ENCODE assay signal across 7 mouse cellular contexts in genomic region chr3:95230495-95231297, GRCm38 (mm10). TPM values are rescaled to one million over a fixed set of nuclear protein-coding genes. Genes with fewer than 3 reads are reported as not detected.
DNase-seq lines count a peak whose midpoint lies in the region; ATAC-seq and TF ChIP-seq lines count a peak whose summit lies in the region.

No protein-coding gene starts in this region.

- DNase-seq in ES-E14 (ENCODE audit: low read depth, low spot score): no peak
- peak; percentile 42 for DNase-seq in c-Kit-positive CD71-positive TER-119-positive erythroid progenitor cells, embryonic 14.5 days (ENCODE audit: low spot score)
- DNase-seq in heart, postnatal 36 days: peak; percentile 26 to 34
- no peak for DNase-seq in limb, embryonic 14.5 days (ENCODE audit: low spot score)
- DNase-seq in left cerebral cortex, adult 18-20 months (ENCODE audit: low spot score in 2 of 2): no peak
- DNase-seq in frontal cortex, postnatal 36 days (ENCODE audit: low spot score in 2 of 2): no peak

- peaks cover 33% of the 10 kb centered on the region for H3K36me3 ChIP-seq in ES-E14 (ENCODE audit: control insufficient read depth, insufficient read depth, low read length, poor library complexity, severe bottlenecking)
- H3K36me3 ChIP-seq in limb, embryonic 14.5 days (ENCODE audit: control insufficient read depth, insufficient read depth, low read length): peaks cover 50% of the 10 kb centered on the region
- H3K36me3 ChIP-seq in neural tube, embryonic 12.5 days: peaks cover 44% of the 10 kb centered on the region

- no peaks in the 10 kb centered on the region for H3K27me3 ChIP-seq in limb, embryonic 14.5 days (ENCODE audit: control insufficient read depth, insufficient read depth, low read length)
- no peaks in the 10 kb centered on the region for H3K27me3 ChIP-seq in neural tube, embryonic 12.5 days (replicated peaks)

- intact Hi-C loops in heart, postnatal 36 days (cut with DNase I): no loop called here

- H3K9me3 ChIP-seq in ES-E14 (ENCODE audit: control insufficient read depth, insufficient read depth, low read depth, low read length): no peaks in the 10 kb centered on the region
- H3K9me3 ChIP-seq in limb, embryonic 14.5 days (ENCODE audit: control insufficient read depth, low read length): no peaks in the 10 kb centered on the region
- H3K9me3 ChIP-seq in neural tube, embryonic 12.5 days: no peaks in the 10 kb centered on the region

- peak overlapping the region; percentile 69 for H3K27ac ChIP-seq in ES-E14 (ENCODE audit: insufficient read depth, low read depth, low read length, poor library complexity, severe bottlenecking)
- peak overlapping the region; percentile 86; the same call in 1 of the 2 replicates for H3K27ac ChIP-seq in limb, embryonic 14.5 days (replicated peaks; ENCODE audit: low read depth, low read length)
- H3K27ac ChIP-seq in neural tube, embryonic 12.5 days: peak overlapping the region; percentile 95; the same call in 1 of the 2 replicates

- peaks cover 22 to 42% of the 10 kb centered on the region in 2 experiments for H3K4me1 ChIP-seq in ES-E14 (ENCODE audit: control insufficient read depth in 2 of 2, insufficient read depth in 2 of 2, low read length in 2 of 2, poor library complexity in 1 of 2)
- H3K4me1 ChIP-seq in limb, embryonic 14.5 days (ENCODE audit: control insufficient read depth, insufficient read depth, low read length): peaks cover 28% of the 10 kb centered on the region
- peaks cover 38% of the 10 kb centered on the region for H3K4me1 ChIP-seq in neural tube, embryonic 12.5 days

- H3K4me2 ChIP-seq in limb, embryonic 14.5 days (replicated peaks; ENCODE audit: low read depth, low read length, severe bottlenecking): peak overlapping the region; percentile 73
- peak overlapping the region; percentile 87 for H3K4me2 ChIP-seq in neural tube, embryonic 12.5 days (replicated peaks)

- 51% methylated on average over 8 of the region's 8 CpGs for WGBS in limb, embryonic 14.5 days
- 42% methylated on average over 8 of the region's 8 CpGs for WGBS in neural tube, embryonic 12.5 days

- in situ Hi-C loops in ES-E14 (cut with MboI; ENCODE audit: low sequenced_read_pairs in 2 of 2, unreplicated experiment in 2 of 2): no loop called here

- no peak for ATAC-seq in limb, embryonic 14.5 days (ENCODE audit: low FRiP score, low read depth)
- ATAC-seq in neural tube, embryonic 12.5 days (ENCODE audit: low FRiP score, low read depth): no peak

- H3K4me3 ChIP-seq in ES-E14 (ENCODE audit: insufficient read depth in 1 of 2, low read depth in 1 of 2, low read length in 2 of 2, poor library complexity in 1 of 2, severe bottlenecking in 1 of 2): peak overlapping the region; percentile 38 to 96
- H3K4me3 ChIP-seq in limb, embryonic 14.5 days (replicated peaks; ENCODE audit: low read length): peak overlapping the region; percentile 75
- peak overlapping the region; percentile 99 for H3K4me3 ChIP-seq in neural tube, embryonic 12.5 days

- H3K9ac ChIP-seq in ES-E14 (ENCODE audit: insufficient read depth, low read depth, low read length, poor library complexity, severe bottlenecking): peak overlapping the region; percentile 60; the same call in 1 of the 2 replicates
- peak overlapping the region; percentile 84 for H3K9ac ChIP-seq in limb, embryonic 14.5 days (ENCODE audit: low read depth, low read length, severe bottlenecking)
- H3K9ac ChIP-seq in neural tube, embryonic 12.5 days: peak overlapping the region; percentile 98

- no peak for TF ChIP-seq POLR2A in limb, embryonic 14.5 days (IDR thresholded peaks at IDR 0.05; ENCODE audit: borderline replicate concordance, extremely low read depth, insufficient read depth, insufficient read length)

TF ChIP-seq in ES-E14, 5 proteins besides CTCF, POLR2A, EP300 and RAD21:
- no peak for TF ChIP-seq HCFC1 (IDR thresholded peaks at IDR 0.05; ENCODE audit: borderline replicate concordance, insufficient read depth, low read length)
- TF ChIP-seq ZNF384 (IDR thresholded peaks at IDR 0.05; ENCODE audit: low read depth, low read length): peak; percentile 87

RNA-seq across cellular contexts. Expression of gene Mllt11, which starts 1.3 kb away (rescaled TPM):
- total RNA-seq in ES-E14 (2012; rRNA removed): 5.3 and 10.1 TPM in 2 replicates
- 1 to 10 TPM; 6.1 to 8.5 TPM for total RNA-seq in heart, postnatal 36 days (2021)
- polyA plus RNA-seq in limb, embryonic 14.5 days (2012; rRNA removed): 38.5 and 42.4 TPM in 2 replicates
- polyA plus RNA-seq in limb, embryonic 14.5 days (2014; fragmentation: Nextera tagmentation; extraction: Ambion mirVana): 16.7 and 17.4 TPM in 2 replicates
- polyA plus RNA-seq in neural tube, embryonic 12.5 days (2016; fragmentation: Nextera tagmentation; extraction: Ambion mirVana): 149 and 166 TPM in 2 replicates
- total RNA-seq in left cerebral cortex, adult 18-20 months (2021): 100 to 1,000 TPM; 265 to 266 TPM

RNA-seq across cellular contexts. Expression of gene Cdc42se1, which starts 2.2 kb away (rescaled TPM):
- 43.2 and 51.4 TPM in 2 replicates for total RNA-seq in ES-E14 (2012; rRNA removed)
- 10 to 100 TPM; 20.4 to 22.8 TPM for total RNA-seq in heart, postnatal 36 days (2021)
- polyA plus RNA-seq in limb, embryonic 14.5 days (2012; rRNA removed): 76.1 and 93.1 TPM in 2 replicates
- 119 and 126 TPM in 2 replicates for polyA plus RNA-seq in limb, embryonic 14.5 days (2014; fragmentation: Nextera tagmentation; extraction: Ambion mirVana)
- polyA plus RNA-seq in neural tube, embryonic 12.5 days (2016; fragmentation: Nextera tagmentation; extraction: Ambion mirVana): 85.3 and 85.9 TPM in 2 replicates
- 10 to 100 TPM; 57.0 to 60.1 TPM for total RNA-seq in left cerebral cortex, adult 18-20 months (2021)

RNA-seq across cellular contexts. Expression of gene Gm128, which starts 10.7 kb away (rescaled TPM):
- 2.0 and 3.0 TPM in 2 replicates for total RNA-seq in ES-E14 (2012; rRNA removed)
- total RNA-seq in heart, postnatal 36 days (2021): not detected
- 0.87 and 0.89 TPM in 2 replicates for polyA plus RNA-seq in limb, embryonic 14.5 days (2012; rRNA removed)
- polyA plus RNA-seq in limb, embryonic 14.5 days (2014; fragmentation: Nextera tagmentation; extraction: Ambion mirVana): 0.50 and 0.63 TPM in 2 replicates
- polyA plus RNA-seq in neural tube, embryonic 12.5 days (2016; fragmentation: Nextera tagmentation; extraction: Ambion mirVana): 0.28 TPM in 1 of 2 replicates, not detected in the other
- under 1 TPM in 1 of 2 experiments, not detected in 1; 0.37 TPM for total RNA-seq in left cerebral cortex, adult 18-20 months (2021)

RNA-seq across cellular contexts. Expression of gene Gabpb2, which starts 13.0 kb away (rescaled TPM):
- 28.7 and 30.7 TPM in 2 replicates for total RNA-seq in ES-E14 (2012; rRNA removed)
- total RNA-seq in heart, postnatal 36 days (2021): 10 to 100 TPM; 10.9 to 11.7 TPM
- polyA plus RNA-seq in limb, embryonic 14.5 days (2012; rRNA removed): 26.2 and 26.4 TPM in 2 replicates
- 9.7 and 11.5 TPM in 2 replicates for polyA plus RNA-seq in limb, embryonic 14.5 days (2014; fragmentation: Nextera tagmentation; extraction: Ambion mirVana)
- 6.7 and 7.8 TPM in 2 replicates for polyA plus RNA-seq in neural tube, embryonic 12.5 days (2016; fragmentation: Nextera tagmentation; extraction: Ambion mirVana)
- total RNA-seq in left cerebral cortex, adult 18-20 months (2021): 10 to 100 TPM in 1 of 2 experiments, 1 to 10 TPM in 1; 9.6 to 10.4 TPM

RNA-seq across cellular contexts. Expression of gene Bnipl, which starts 20.3 kb away (rescaled TPM):
- 6.7 and 16.0 TPM in 2 replicates for total RNA-seq in ES-E14 (2012; rRNA removed)
- not detected for total RNA-seq in heart, postnatal 36 days (2021)
- polyA plus RNA-seq in limb, embryonic 14.5 days (2012; rRNA removed): 6.8 and 12.0 TPM in 2 replicates
- polyA plus RNA-seq in limb, embryonic 14.5 days (2014; fragmentation: Nextera tagmentation; extraction: Ambion mirVana): 11.7 and 13.3 TPM in 2 replicates
- 0.28 TPM in 2 replicates for polyA plus RNA-seq in neural tube, embryonic 12.5 days (2016; fragmentation: Nextera tagmentation; extraction: Ambion mirVana)
- total RNA-seq in left cerebral cortex, adult 18-20 months (2021): under 1 TPM in 1 of 2 experiments, not detected in 1; 0.63 TPM

Comparison
In these comparisons a context has a peak if more than half of its experiments do, and no peak if none do; other contexts are left out.
1. DNase-seq: peak in c-Kit-positive CD71-positive TER-119-positive erythroid progenitor cells, embryonic 14.5 days (single experiment) and heart, postnatal 36 days (2 of 2); none in ES-E14 (single experiment), limb, embryonic 14.5 days (single experiment), left cerebral cortex, adult 18-20 months (0 of 2) and frontal cortex, postnatal 36 days (0 of 2).
2. RNA of gene Mllt11, which starts 1.3 kb away (total RNA-seq): 265 to 266 TPM in left cerebral cortex, adult 18-20 months; 5.3 to 10.1 TPM in ES-E14 and 6.1 to 8.5 TPM in heart, postnatal 36 days; every median in the first group is over 10 times any median in the second.
3. Peak in every context shown above with its lines, with median percentiles within 50 percentile points of each other: H3K27ac ChIP-seq, H3K4me3 ChIP-seq and H3K9ac ChIP-seq.